Mouse (Mus musculus): Measurements from ENCODE around the gene Pkd1l3.

The Pkd1l3 gene

DNA sequence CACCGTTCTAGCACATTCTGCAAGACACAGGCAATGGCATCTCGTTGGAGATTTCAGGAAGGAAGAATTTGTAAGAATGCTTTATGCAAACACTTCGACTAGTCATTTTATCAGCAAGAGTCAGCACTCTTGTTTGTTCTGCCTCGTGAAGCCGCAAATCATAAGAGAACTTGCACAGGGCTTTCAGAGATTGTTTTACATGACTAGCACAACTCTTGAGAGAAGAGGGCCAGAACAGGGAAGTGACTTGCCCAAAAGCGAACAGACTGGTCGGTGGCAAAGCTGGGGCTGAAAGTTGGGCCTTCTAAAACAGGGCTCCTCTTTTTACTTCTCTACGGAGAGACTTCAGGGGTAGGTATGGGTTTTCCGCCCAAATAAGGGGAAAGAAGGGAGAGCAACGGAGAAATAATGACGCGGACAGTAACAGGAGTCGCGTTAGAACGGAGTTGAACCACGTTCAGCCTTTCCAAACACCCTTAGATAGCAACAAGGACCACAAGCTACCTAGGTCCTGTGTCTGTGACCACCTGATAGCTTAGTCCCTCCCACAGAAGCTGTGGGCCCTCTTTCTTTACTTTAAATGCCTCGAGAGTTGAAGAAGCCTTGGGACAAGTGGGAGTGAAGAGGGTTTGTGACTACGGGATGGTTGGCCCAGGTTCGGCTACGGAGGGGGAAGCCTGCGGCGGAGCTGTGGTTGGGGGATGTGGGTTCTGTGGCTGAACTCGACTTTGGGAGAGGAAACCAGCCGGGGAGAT, 90.4 kb downstream of the Pkd1l3 start:
- no peak for DNase-seq (ENCODE audit: low spot score in 2 of 2)

- peak; percentile 96 to 97 for DNase-seq (ENCODE audit: low spot score in 2 of 2)
Measured at GRCm38 (mm10) chr8:109705320-109706075, 91.2 kb downstream of the Pkd1l3 start, which contains the start of gene Zfp821. Gene Zfp821 (plus strand): TSS chr8:109705546.

DNA sequence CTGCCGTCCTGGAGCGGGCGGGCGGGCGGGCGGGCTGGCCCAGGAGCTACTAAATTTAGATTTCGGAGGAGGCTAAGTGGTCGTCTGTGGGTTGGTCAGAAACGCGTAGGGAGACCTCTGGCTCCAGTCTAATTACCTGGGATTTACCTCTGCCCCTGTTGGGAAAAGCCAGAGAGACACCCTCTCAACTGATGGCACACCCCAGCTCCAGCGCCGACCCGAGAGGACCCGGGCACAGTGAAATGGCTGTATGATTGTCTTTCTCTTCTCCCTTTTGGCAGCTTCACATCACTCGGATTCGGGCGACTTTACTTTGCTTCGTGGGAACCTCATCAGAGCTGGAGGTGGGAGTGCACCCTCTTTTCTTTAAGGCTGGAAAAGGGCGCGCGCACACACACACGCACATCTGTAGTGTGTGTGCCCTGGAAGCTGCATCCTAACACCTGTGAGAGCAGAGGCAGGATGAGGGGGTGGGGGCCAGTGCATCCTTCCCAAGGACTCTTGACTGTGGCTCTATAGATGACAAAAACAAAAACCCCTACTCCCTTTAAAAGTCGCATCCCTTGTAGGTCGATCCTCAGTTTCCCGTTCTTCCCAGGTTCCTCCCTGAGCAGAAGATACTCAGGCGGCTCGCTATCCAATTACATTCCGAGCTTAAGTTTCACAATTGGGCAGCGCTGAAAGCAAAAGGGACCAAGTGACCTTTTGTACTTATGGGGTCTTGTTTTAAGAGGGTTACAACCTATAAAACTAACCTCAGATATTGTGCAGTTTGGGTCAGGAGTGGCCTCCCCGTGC, 92.0 kb downstream of the Pkd1l3 start:
- DNase-seq (ENCODE audit: low spot score in 2 of 2): peak; percentile 23 to 75

- DNase-seq (ENCODE audit: low spot score in 2 of 2): peak; percentile 88 to 95
Measured at GRCm38 (mm10) chr8:109706874-109707237, 92.5 kb downstream of the Pkd1l3 start.

DNA sequence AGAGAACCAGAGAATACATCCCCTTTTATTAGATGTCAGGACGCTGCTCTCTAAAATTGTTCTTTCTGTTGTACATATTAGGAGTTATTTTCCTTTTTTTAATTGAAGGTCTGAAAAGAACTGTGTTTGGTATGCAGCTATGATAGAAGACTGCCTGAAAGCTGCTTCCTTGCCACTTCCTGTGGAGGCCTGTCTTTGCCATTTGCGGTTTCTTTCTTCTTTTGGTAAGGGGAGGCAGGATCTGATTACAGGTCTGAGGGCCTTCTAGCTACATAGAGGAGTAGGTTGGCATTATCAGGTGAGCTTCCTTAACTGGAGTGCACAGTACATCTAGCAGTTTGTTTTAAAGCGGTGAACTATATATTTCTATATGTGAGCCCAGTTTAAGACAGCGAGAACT, 93.6 kb downstream of the Pkd1l3 start:
- DNase-seq (ENCODE audit: low spot score in 2 of 2): no peak

DNA sequence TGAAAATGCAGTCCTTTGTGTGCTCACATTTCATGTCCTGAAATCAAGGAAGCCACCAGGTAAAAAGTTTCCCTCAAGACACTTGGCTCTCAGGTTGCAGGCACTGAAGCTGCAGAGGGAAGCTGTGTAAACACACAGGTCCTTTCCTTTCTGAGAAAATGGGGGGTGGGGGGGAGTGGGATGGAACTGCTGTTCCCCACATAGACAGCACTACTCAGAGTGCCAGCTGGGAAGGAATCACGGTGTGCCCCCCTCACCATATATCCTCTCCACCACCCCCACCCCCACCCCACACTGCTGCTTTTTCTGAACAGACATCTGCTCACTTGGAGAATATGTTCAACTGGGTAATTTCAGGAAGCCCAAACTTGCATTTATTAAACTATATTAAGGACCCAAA, 98.2 kb downstream of the Pkd1l3 start:
- DNase-seq (ENCODE audit: low spot score in 2 of 2): no peak

DNA sequence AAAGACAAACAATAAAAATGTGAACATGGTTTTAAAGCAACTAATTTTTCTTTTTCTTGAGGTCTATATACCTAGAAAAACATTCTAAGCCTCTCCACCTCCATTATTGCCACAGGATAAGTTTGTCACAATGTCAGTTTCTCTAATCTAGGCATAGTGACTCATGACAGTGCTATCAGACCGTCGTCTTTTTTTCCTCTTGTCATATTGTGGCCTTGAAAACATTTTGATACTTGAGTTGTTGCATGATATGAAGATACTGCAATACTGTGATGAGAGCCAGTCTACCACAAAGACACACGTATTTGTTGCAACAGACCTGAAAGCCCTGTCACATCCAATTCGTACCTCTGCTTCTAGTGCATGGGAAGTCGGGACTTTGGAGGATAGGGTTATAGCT, 100.6 kb downstream of the Pkd1l3 start:
- DNase-seq (ENCODE audit: low spot score in 2 of 2): no peak
